Mouse (Mus musculus): ENCODE data around the gene Rpl22l1.
"Not testable (repeated sequence)": the region's sequence is repeated elsewhere in the genome, so short reads cannot be mapped to it uniquely, and the experiment has no call there.

The Rpl22l1 gene

GRCm38 (mm10) chr3:28836796-28837371 is 31.6 kb downstream of the Rpl22l1 start:
- no peak for DNase-seq (ENCODE audit: extremely low read depth, low read depth, low spot score)

- no peak for DNase-seq (ENCODE audit: extremely low read depth, low read depth, low spot score)
Measured at GRCm38 (mm10) chr3:28841886-28842649, 36.8 kb downstream of the Rpl22l1 start.

DNA sequence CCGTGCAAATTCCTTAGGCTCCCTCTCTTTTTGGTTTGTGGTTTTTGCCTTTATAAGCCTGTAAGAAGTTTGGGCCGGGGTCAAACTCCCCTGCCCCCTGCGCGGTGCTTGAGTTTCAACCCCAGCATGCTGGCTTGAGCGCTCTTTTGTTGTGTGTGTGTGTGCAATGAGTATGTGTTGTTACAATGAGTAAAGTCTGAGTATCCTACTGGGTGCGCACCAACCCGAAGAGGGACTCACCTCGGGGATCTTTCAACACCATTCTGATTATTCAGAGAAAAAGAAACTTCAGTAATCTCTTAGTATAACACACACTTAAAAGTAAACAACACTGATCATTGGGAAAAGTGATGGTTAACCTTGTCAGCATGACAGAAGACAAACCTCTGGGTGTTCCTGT is 38.0 kb downstream of the Rpl22l1 start:
- no peak for DNase-seq (ENCODE audit: extremely low read depth, low read depth, low spot score)

- DNase-seq (ENCODE audit: extremely low read depth, low read depth, low spot score) = no peak
Measured at GRCm38 (mm10) chr3:28847115-28847514, 41.9 kb downstream of the Rpl22l1 start.

GRCm38 (mm10) chr3:28852174-28852573 is 46.9 kb downstream of the Rpl22l1 start:
- DNase-seq (ENCODE audit: extremely low read depth, low read depth, low spot score) = not testable (repeated sequence)
